Mouse (Mus musculus) liver, embryonic 16.5 days (tissue): ENCODE data around the gene Slc25a53. TPM values are rescaled to one million over a fixed set of nuclear protein-coding genes. Genes with fewer than 3 reads are reported as not detected.
"Not testable (repeated sequence)": the region's sequence is repeated elsewhere in the genome, so short reads cannot be mapped to it uniquely, and the experiment has no call there.

Experiments
- ATAC-seq: fragments of 200-750 bp; cut with Nextera tagmentation; 2 replicates; pipeline ENCODE4 v1.8.0; 2017; ENCODE audit warnings: low read depth, mild to moderate bottlenecking, moderate number of reproducible peaks, moderate library complexity
- H3K27ac ChIP-seq: fragments of 300-500 bp; sonication (generic); 2 replicates; pipeline ENCODE4 v1.5.1; 2014; ENCODE audit warnings: mild to moderate bottlenecking, low read length
- H3K27me3 ChIP-seq: fragments of 300-500 bp; sonication (generic); 2 replicates; pipeline ENCODE4 v1.6.1; 2014; ENCODE audit warnings: low read depth, low read length, mixed read lengths; ENCODE audit not compliant: control insufficient read depth, insufficient read depth
- H3K36me3 ChIP-seq: fragments of 300-500 bp; sonication (generic); 2 replicates; pipeline ENCODE4 v1.6.1; 2014; ENCODE audit warnings: mild to moderate bottlenecking; ENCODE audit not compliant: control insufficient read depth, insufficient read depth
- H3K4me1 ChIP-seq: fragments of 300-500 bp; sonication (generic); 2 replicates; pipeline ENCODE4 v1.6.1; 2014; ENCODE audit warnings: low read depth, low read length, mixed read lengths; ENCODE audit not compliant: control insufficient read depth
- H3K4me2 ChIP-seq: fragments of 300-500 bp; sonication (generic); 2 replicates; pipeline ENCODE4 v1.6.1; 2014; ENCODE audit warnings: low read depth, low read length, mixed read lengths
- H3K4me3 ChIP-seq: fragments of 300-500 bp; sonication (generic); 2 replicates; pipeline ENCODE4 v1.5.1; 2014; ENCODE audit warnings: low read depth, mild to moderate bottlenecking, low read length
- H3K9ac ChIP-seq: fragments of 300-500 bp; sonication (generic); 2 replicates; pipeline ENCODE4 v1.6.1; 2014; ENCODE audit warnings: low read depth, low read length
- H3K9me3 ChIP-seq: fragments of 300-500 bp; sonication (generic); replicated peaks from 2 replicates; pipeline ENCODE4 v1.6.1; 2016; ENCODE audit warnings: low read length; ENCODE audit not compliant: control insufficient read depth
- WGBS: fragments of 180-500 bp; shearing (Covaris S2); extraction: QIAGEN DNeasy Blood & Tissue Kit; methylation state at CpG from one replicate; pipeline ENCODE4 v1.1.7; 2014; ENCODE audit not compliant: insufficient replicate concordance; 5-methylcytosine and 5-hydroxymethylcytosine counted together
- polyA plus RNA-seq: library from polyadenylated mRNA; unstranded; fragments of >200 nt; fragmentation: Nextera tagmentation; extraction: Ambion mirVana; gene quantifications from 2 replicates; pipeline ENCODE4 v1.2.1, GENCODE M21; 2015

The Slc25a53 gene
- polyA plus RNA-seq, 1 experiment from 2014 or later: 2.1 TPM

GRCm38 (mm10) chrX:136978616-136979015, 59.5 kb downstream of the Slc25a53 start:
- Histone ChIP-seq H3K9ac (no peak overlapping the region), H3K4me1 (no peaks in the 10 kb centered on the region), H3K27ac (no peak overlapping the region), H3K4me2 (no peak overlapping the region), H3K36me3 (no peaks in the 10 kb centered on the region), H3K27me3 (no peaks in the 10 kb centered on the region), H3K4me3 (no peak overlapping the region), H3K9me3 (no peaks in the 10 kb centered on the region)
- no peak for ATAC-seq

DNA sequence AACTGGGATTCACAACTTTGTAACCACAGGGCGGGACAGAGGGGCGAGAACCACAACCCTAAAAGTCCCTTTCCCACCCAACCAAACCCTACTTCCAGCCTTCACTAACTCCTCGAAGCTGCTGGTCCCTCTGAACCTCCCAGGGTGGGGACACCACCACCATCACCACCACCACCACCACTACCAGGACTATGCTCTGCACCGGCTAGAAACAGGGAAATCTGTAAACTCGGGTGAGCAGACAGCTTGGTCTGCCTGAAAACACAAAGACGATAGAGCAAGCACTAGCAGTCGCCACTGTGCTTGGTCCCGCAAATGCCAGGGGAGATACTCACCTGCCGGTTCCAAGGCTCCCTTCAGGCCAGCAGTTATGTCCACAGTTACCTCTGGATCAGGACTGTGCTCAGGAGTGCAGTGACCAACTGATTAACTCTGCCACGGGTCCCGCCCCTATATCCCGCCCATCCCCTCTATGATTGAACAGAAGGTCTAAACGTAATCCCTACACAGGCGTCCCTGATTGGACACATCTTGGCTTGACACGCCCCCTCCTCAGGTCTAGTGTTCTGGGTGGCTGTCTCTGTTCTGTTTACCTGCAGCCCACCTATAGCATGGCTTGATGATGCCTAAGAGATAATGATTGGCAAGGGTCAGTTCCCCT, 61.5 kb downstream of the Slc25a53 start, which contains the start of the genes Tmsb15l and Tmsb15b1:
Gene Tmsb15l, minus strand, starts transcription at position 446 of the 661 bp plus-strand sequence.
Gene Tmsb15b1, minus strand, starts transcription at position 451 of the 661 bp plus-strand sequence.
- no peak within 1 kb of the TSS for H3K9ac ChIP-seq

GRCm38 (mm10) chrX:136975397-136975796, 62.7 kb downstream of the Slc25a53 start, which contains the start of gene Tmsb15b2:
Tmsb15b2 (minus strand) TSS chrX:136975497.
- not testable (repeated sequence) for H3K4me1 ChIP-seq, ATAC-seq, H3K36me3 ChIP-seq, H3K27me3 ChIP-seq, H3K9ac ChIP-seq, H3K9me3 ChIP-seq, H3K27ac ChIP-seq
- 65% methylated on average over 6 of the region's 6 CpGs for WGBS
- peak within 1 kb of the TSS; percentile 42 for H3K4me2 ChIP-seq
- H3K4me3 ChIP-seq: peak within 1 kb of the TSS; percentile 44; the same call in 1 of the 2 replicates

More for the DNA sequence above, 61.5 kb downstream of the Slc25a53 start, which contains the start of the genes Tmsb15l and Tmsb15b1:
- 28% methylated on average over 15 of the region's 15 CpGs for WGBS
- H3K27me3 ChIP-seq: no peaks in the 10 kb centered on the region
- no peaks in the 10 kb centered on the region for H3K36me3 ChIP-seq
- peak within 1 kb of the TSS; percentile 44 for H3K4me3 ChIP-seq
- H3K4me2 ChIP-seq: peak within 1 kb of the TSS; percentile 42
- H3K4me1 ChIP-seq: no peaks in the 10 kb centered on the region
- H3K27ac ChIP-seq: no peak within 1 kb of the TSS
- no peaks in the 10 kb centered on the region for H3K9me3 ChIP-seq
- peak; percentile 97 for ATAC-seq

DNA sequence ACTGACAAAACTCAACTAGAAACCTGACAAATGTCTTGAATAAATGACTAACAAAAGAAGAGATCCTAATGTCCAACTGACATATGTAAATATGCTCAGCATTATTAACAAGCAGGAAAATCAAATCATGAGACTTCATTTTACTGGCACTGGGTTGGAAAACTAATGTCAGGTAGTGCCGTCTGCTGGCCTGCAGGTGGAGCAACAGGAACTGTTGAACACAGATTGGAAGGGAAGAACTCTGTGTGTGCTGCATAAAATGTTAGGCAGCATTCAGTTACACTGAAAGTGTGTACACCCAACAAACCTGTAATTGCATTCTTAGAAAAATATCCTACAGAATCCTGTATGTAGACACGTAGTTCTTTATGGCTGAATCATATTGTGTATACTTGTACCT, 78.4 kb downstream of the Slc25a53 start:
- Histone ChIP-seq H3K27ac (no peak overlapping the region), H3K9me3 (no peaks in the 10 kb centered on the region), H3K9ac (no peak overlapping the region), H3K36me3 (no peaks in the 10 kb centered on the region), H3K4me2 (no peak overlapping the region), H3K4me3 (no peak overlapping the region), H3K27me3 (no peaks in the 10 kb centered on the region), H3K4me1 (no peaks in the 10 kb centered on the region)
- 30% methylated on average over 2 of the region's 2 CpGs for WGBS
- no peak for ATAC-seq

DNA sequence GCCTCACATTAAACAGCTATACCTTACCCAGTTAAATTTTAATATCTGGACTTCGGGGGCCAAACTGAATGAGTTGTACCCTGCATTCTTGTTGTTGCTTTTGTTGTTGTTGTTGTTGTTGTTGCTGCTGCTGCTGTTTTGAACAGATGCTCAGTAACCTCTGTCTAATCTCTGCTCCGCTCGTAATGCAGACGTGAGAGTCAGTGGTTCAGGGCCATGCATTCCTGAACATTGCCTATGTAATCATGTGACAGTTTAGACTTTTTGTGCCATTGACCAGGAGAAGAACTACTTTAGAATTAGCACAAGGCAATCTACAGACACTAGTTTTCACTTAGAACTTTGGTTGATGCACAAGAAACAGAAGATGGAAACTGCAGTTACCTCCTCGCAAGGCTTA, 79.8 kb downstream of the Slc25a53 start:
- not testable (repeated sequence) for H3K9ac ChIP-seq, H3K36me3 ChIP-seq, H3K4me3 ChIP-seq, H3K9me3 ChIP-seq, ATAC-seq, H3K4me1 ChIP-seq, H3K27ac ChIP-seq, H3K27me3 ChIP-seq
- H3K4me2 ChIP-seq: 0 out of 2 replicates have a peak overlapping the region, but pooled peaks have one; percentile 1
- WGBS: 62% methylated on average over 5 of the region's 5 CpGs

DNA sequence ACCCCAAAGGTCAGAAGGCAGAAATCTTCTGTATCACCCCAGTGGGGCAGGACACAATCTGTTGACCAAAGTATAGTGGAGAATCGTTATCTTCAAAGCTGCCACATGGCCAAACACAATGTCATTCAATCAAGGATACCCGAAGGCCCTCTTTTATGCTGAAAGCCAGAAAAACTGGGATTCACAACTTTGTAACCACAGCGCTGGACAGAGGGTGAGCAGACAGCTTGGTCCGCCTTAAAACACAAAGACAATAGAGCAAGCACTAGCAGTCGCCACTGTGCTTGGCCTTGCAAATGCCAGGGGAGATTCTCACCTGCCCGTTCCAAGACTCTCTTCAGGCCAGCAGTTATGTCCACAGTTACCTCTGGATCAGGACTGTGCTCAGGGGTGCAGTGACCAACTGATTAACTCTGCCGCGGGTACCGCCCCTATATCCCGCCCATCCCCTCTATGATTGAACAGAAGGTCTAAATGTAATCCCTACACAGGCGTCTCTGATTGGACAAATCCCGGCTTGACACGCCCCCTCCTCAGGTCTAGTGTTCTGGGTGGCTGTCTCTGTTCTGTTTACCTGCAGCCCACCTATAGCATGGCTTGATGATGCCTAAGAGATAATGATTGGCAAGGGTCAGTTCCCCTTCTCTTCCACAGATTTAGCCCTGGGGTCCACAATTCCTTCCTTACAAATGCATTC, 80.4 kb downstream of the Slc25a53 start:
- not testable (repeated sequence) for H3K9ac ChIP-seq, H3K27me3 ChIP-seq, H3K9me3 ChIP-seq, H3K36me3 ChIP-seq, H3K27ac ChIP-seq, H3K4me1 ChIP-seq, H3K4me3 ChIP-seq
- 20% methylated on average over 13 of the region's 13 CpGs for WGBS
- peak; percentile 87 for ATAC-seq
- 0 out of 2 replicates have a peak overlapping the region, but pooled peaks have one; percentile 1 for H3K4me2 ChIP-seq

DNA sequence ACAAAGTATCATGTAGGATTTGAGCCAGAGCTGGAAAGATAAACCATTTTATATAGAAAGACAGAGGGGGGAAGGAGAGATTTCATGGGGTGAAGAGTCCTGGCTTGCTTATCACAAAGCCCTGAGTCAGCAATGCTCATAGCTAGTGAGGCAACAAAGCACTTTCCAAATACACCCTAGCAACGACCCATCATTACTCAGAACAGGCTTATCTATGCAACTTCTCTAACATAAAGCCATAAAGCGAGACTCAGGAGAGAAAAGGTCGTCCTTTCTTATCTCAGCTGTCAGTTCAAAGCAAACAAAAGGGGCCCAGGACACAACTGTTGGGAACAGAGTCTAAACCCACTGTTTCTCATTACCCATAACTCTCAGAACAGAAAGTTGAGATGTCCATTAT, 100.1 kb downstream of the Slc25a53 start:
- Histone ChIP-seq H3K4me1 (no peaks in the 10 kb centered on the region), H3K27me3 (no peaks in the 10 kb centered on the region), H3K4me2 (no peak overlapping the region), H3K4me3 (no peak overlapping the region), H3K27ac (no peak overlapping the region), H3K36me3 (no peaks in the 10 kb centered on the region), H3K9me3 (no peaks in the 10 kb centered on the region), H3K9ac (no peak overlapping the region)
- 9% methylated on average over 3 of the region's 3 CpGs for WGBS
- ATAC-seq: no peak; the same call in 1 of the 2 replicates
